Mouse (Mus musculus): ENCODE measurements around the gene Krtcap2.

DNA sequence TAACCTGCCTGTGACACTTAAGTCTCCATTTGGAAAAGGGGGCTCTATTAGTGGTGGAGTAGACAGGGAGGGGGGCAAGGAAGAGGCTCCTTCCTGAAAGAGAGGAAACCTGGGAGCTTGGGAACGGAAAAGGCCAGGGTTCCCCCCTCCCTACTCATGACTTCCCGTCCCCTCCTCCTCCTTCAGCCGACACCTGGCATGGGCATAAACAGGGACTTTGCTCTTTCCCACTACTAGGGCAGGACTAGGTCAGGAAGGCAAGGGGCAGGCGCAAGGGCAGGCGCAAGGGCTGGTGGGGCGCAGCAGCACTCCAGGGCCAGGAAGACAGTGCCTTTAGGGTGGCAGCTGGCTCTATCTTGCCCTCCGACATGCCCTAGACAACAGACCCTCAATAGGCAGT is 32.3 kb downstream of the Krtcap2 start:
- TF ChIP-seq CTCF (IDR thresholded peaks at IDR 0.05; ENCODE audit: low read depth): no peak
- TF ChIP-seq EP300 (IDR thresholded peaks at IDR 0.05; ENCODE audit: low read depth): no peak

All from liver, embryonic 14.5 days (tissue).